Comparison of ENCODE assay signal across 8 mouse cellular contexts in genomic region chrX:8095546-8095945, GRCm38 (mm10). TPM values are rescaled to one million over a fixed set of nuclear protein-coding genes. Genes with fewer than 3 reads are reported as not detected.
DNase-seq lines count a peak whose midpoint lies in the region; ATAC-seq and TF ChIP-seq lines count a peak whose summit lies in the region.

No protein-coding gene starts in this region.

- intact Hi-C loops in gastrocnemius, adult 2 months (cut with DNase I), result no loop called here
- intact Hi-C loops in gastrocnemius, postnatal 36 days (cut with DNase I), result loop anchor here (10.0 kb wide), 1 partner anchor 159 kb away; the partner anchor contains the start of gene Ftsj1

- H3K4me3 ChIP-seq in gastrocnemius, adult 2 months, result peak overlapping the region; percentile 67
- peak overlapping the region; percentile 11 for H3K4me3 ChIP-seq in C2C12 (ENCODE audit: insufficient read depth, poor library complexity, severe bottlenecking)
- peak overlapping the region; percentile 27 for H3K4me3 ChIP-seq in forebrain, embryonic 13.5 days
- H3K4me3 ChIP-seq in liver, embryonic 13.5 days (replicated peaks), result peak overlapping the region; percentile 49

- H3K36me3 ChIP-seq in C2C12 (ENCODE audit: control insufficient read depth, insufficient read depth), result no peaks in the 10 kb centered on the region
- no peaks in the 10 kb centered on the region for H3K36me3 ChIP-seq in forebrain, embryonic 13.5 days (ENCODE audit: poor library complexity, severe bottlenecking)
- H3K36me3 ChIP-seq in liver, embryonic 13.5 days, result no peaks in the 10 kb centered on the region

- H3K79me3 ChIP-seq in C2C12 (ENCODE audit: low read depth), result no peaks in the 10 kb centered on the region

- WGBS in forebrain, embryonic 13.5 days, result 85% methylated on average over 10 of the region's 10 CpGs
- WGBS in liver, embryonic 13.5 days (ENCODE audit: insufficient replicate concordance), result 57% methylated on average over 10 of the region's 10 CpGs

- peak overlapping the region; percentile 46 for H3K4me2 ChIP-seq in forebrain, embryonic 13.5 days
- H3K4me2 ChIP-seq in liver, embryonic 13.5 days, result peak overlapping the region; percentile 59

- peaks cover 4% of the 10 kb centered on the region; the same call in 1 of the 2 replicates for H3K4me1 ChIP-seq in forebrain, embryonic 13.5 days
- H3K4me1 ChIP-seq in liver, embryonic 13.5 days (replicated peaks), result peaks cover 20% of the 10 kb centered on the region

- no peaks in the 10 kb centered on the region for H3K79me2 ChIP-seq in C2C12 (ENCODE audit: control insufficient read depth, insufficient read depth)

- ATAC-seq in forebrain, embryonic 13.5 days, result no peak
- ATAC-seq in liver, embryonic 13.5 days (ENCODE audit: low read depth), result no peak
- ATAC-seq in granulocyte monocyte progenitor cell, adult 5-6 weeks (replicated peaks; ENCODE audit: poor library complexity, severe bottlenecking), result no peak

- no peak overlapping the region for H3K9ac ChIP-seq in forebrain, embryonic 13.5 days
- peak overlapping the region; percentile 43 for H3K9ac ChIP-seq in liver, embryonic 13.5 days

- no peaks in the 10 kb centered on the region for H3K27me3 ChIP-seq in C2C12 (ENCODE audit: control insufficient read depth, insufficient read depth, insufficient read length)
- no peaks in the 10 kb centered on the region for H3K27me3 ChIP-seq in forebrain, embryonic 13.5 days
- no peaks in the 10 kb centered on the region for H3K27me3 ChIP-seq in liver, embryonic 13.5 days

- peak overlapping the region; percentile 73; the same call in 1 of the 2 replicates for H3K27ac ChIP-seq in gastrocnemius, adult 2 months
- no peak overlapping the region for H3K27ac ChIP-seq in forebrain, embryonic 13.5 days
- no peak overlapping the region; the same call in 1 of the 2 replicates for H3K27ac ChIP-seq in liver, embryonic 13.5 days

- no peak for DNase-seq in gastrocnemius, adult 2 months
- DNase-seq in gastrocnemius, postnatal 36 days, result no peak
- DNase-seq in liver, embryonic 13.5 days, result no peak
- no peak for DNase-seq in right cerebral cortex, postnatal 25 days
- no peak for DNase-seq in adrenal gland, postnatal 36 days

- H3K9me3 ChIP-seq in forebrain, embryonic 13.5 days (replicated peaks), result no peaks in the 10 kb centered on the region
- no peaks in the 10 kb centered on the region for H3K9me3 ChIP-seq in liver, embryonic 13.5 days (replicated peaks)

- TF ChIP-seq CTCF in gastrocnemius, adult 2 months (IDR thresholded peaks at IDR 0.05), result no peak
- TF ChIP-seq CTCF in C2C12 (IDR thresholded peaks at IDR 0.05; ENCODE audit: control insufficient read depth, insufficient read depth, insufficient read length), result no peak

- peak overlapping the region; percentile 23 for H3ac ChIP-seq in C2C12 (ENCODE audit: control insufficient read depth, insufficient read length, low read depth)

TF ChIP-seq in C2C12, 6 proteins besides CTCF, POLR2A, EP300 and RAD21:
- TF ChIP-seq USF1 (IDR thresholded peaks at IDR 0.05; ENCODE audit: low read depth) (no peak), MYOD1 (IDR thresholded peaks at IDR 0.05; ENCODE audit: control insufficient read depth, insufficient read length, low read depth) (no peak), CEBPB (IDR thresholded peaks at IDR 0.05; ENCODE audit: low read depth) (no peak), FOSL1 (IDR thresholded peaks at IDR 0.05; ENCODE audit: insufficient read depth, low read length, poor library complexity, severe bottlenecking) (no peak), MAX (IDR thresholded peaks at IDR 0.05) (no peak), MYOG (IDR thresholded peaks at IDR 0.05; ENCODE audit: control insufficient read depth, extremely low read depth, insufficient read length) (no peak)

RNA-seq across cellular contexts. Expression of gene Was, which starts 5.2 kb away (rescaled TPM):
- under 1 TPM; 0.36 to 0.70 TPM for total RNA-seq in gastrocnemius, adult 2 months (2021)
- total RNA-seq in gastrocnemius, postnatal 36 days (2021), result under 1 TPM; 0.39 to 0.64 TPM
- 0.74 TPM for polyA plus RNA-seq in C2C12 (2012; fragmentation: generic; extraction: Trizol)
- polyA plus RNA-seq in forebrain, embryonic 13.5 days (2015; fragmentation: Nextera tagmentation; extraction: Ambion mirVana), result 0.10 TPM in 1 of 2 replicates, not detected in the other
- polyA plus RNA-seq in liver, embryonic 13.5 days (2015; fragmentation: Nextera tagmentation; extraction: Ambion mirVana), result 2.4 and 3.4 TPM in 2 replicates
- 88.2 and 104 TPM in 2 replicates for total RNA-seq in granulocyte monocyte progenitor cell, adult 5-6 weeks (2014; fragmentation: Nextera tagmentation)
- total RNA-seq in granulocyte monocyte progenitor cell, adult 5-6 weeks (2017), result 82.0 and 114 TPM in 2 replicates
- total RNA-seq in adrenal gland, postnatal 36 days (2021), result 1 to 10 TPM; 1.7 to 2.3 TPM

RNA-seq across cellular contexts. Expression of gene Suv39h1, which starts 21.0 kb away (rescaled TPM):
- total RNA-seq in gastrocnemius, adult 2 months (2021), result 1 to 10 TPM; 4.3 to 5.0 TPM
- total RNA-seq in gastrocnemius, postnatal 36 days (2021), result 1 to 10 TPM; 3.9 to 5.7 TPM
- polyA plus RNA-seq in C2C12 (2012; fragmentation: generic; extraction: Trizol), result 106 TPM
- polyA plus RNA-seq in forebrain, embryonic 13.5 days (2015; fragmentation: Nextera tagmentation; extraction: Ambion mirVana), result 62.3 and 72.1 TPM in 2 replicates
- polyA plus RNA-seq in liver, embryonic 13.5 days (2015; fragmentation: Nextera tagmentation; extraction: Ambion mirVana), result 40.2 and 47.3 TPM in 2 replicates
- 80.1 and 105 TPM in 2 replicates for total RNA-seq in granulocyte monocyte progenitor cell, adult 5-6 weeks (2014; fragmentation: Nextera tagmentation)
- total RNA-seq in granulocyte monocyte progenitor cell, adult 5-6 weeks (2017), result 79.8 and 82.4 TPM in 2 replicates
- 10 to 100 TPM; 11.0 to 15.1 TPM for total RNA-seq in adrenal gland, postnatal 36 days (2021)

RNA-seq across cellular contexts. Expression of gene Wdr13, which starts 37.1 kb away (rescaled TPM):
- 1 to 10 TPM; 9.1 to 9.4 TPM for total RNA-seq in gastrocnemius, adult 2 months (2021)
- total RNA-seq in gastrocnemius, postnatal 36 days (2021), result 10 to 100 TPM; 12.3 TPM
- polyA plus RNA-seq in C2C12 (2012; fragmentation: generic; extraction: Trizol), result 11.1 TPM
- 36.2 and 43.6 TPM in 2 replicates for polyA plus RNA-seq in forebrain, embryonic 13.5 days (2015; fragmentation: Nextera tagmentation; extraction: Ambion mirVana)
- 6.8 and 7.1 TPM in 2 replicates for polyA plus RNA-seq in liver, embryonic 13.5 days (2015; fragmentation: Nextera tagmentation; extraction: Ambion mirVana)
- total RNA-seq in granulocyte monocyte progenitor cell, adult 5-6 weeks (2014; fragmentation: Nextera tagmentation), result 25.6 and 30.5 TPM in 2 replicates
- total RNA-seq in granulocyte monocyte progenitor cell, adult 5-6 weeks (2017), result 15.6 and 17.4 TPM in 2 replicates
- 10 to 100 TPM; 63.2 to 64.0 TPM for total RNA-seq in adrenal gland, postnatal 36 days (2021)

RNA-seq across cellular contexts. Expression of gene Rbm3, which starts 50.1 kb away (rescaled TPM):
- 10 to 100 TPM; 33.9 to 82.1 TPM for total RNA-seq in gastrocnemius, adult 2 months (2021)
- total RNA-seq in gastrocnemius, postnatal 36 days (2021), result 10 to 100 TPM; 56.4 to 78.2 TPM
- 537 TPM for polyA plus RNA-seq in C2C12 (2012; fragmentation: generic; extraction: Trizol)
- 483 and 515 TPM in 2 replicates for polyA plus RNA-seq in forebrain, embryonic 13.5 days (2015; fragmentation: Nextera tagmentation; extraction: Ambion mirVana)
- polyA plus RNA-seq in liver, embryonic 13.5 days (2015; fragmentation: Nextera tagmentation; extraction: Ambion mirVana), result 328 and 361 TPM in 2 replicates
- 877 and 914 TPM in 2 replicates for total RNA-seq in granulocyte monocyte progenitor cell, adult 5-6 weeks (2014; fragmentation: Nextera tagmentation)
- total RNA-seq in granulocyte monocyte progenitor cell, adult 5-6 weeks (2017), result 1,015 and 1,242 TPM in 2 replicates
- 100 to 1,000 TPM in 1 of 2 experiments, 10 to 100 TPM in 1; 97.4 to 129 TPM for total RNA-seq in adrenal gland, postnatal 36 days (2021)

Comparison
In these comparisons a context has a peak if more than half of its experiments do, and no peak if none do; other contexts are left out.
1. H3K4me3 ChIP-seq: peak in every context shown above with its lines; median percentile 67 in gastrocnemius, adult 2 months; 49 in liver, embryonic 13.5 days; 27 in forebrain, embryonic 13.5 days; 11 in C2C12.
2. RNA of gene Was, which starts 5.2 kb away (total RNA-seq): 82.0 to 114 TPM in granulocyte monocyte progenitor cell, adult 5-6 weeks; 1.7 to 2.3 TPM in adrenal gland, postnatal 36 days, 0.36 to 0.70 TPM in gastrocnemius, adult 2 months and 0.39 to 0.64 TPM in gastrocnemius, postnatal 36 days; every median in the first group is over 10 times any median in the second.
3. RNA of gene Suv39h1, which starts 21.0 kb away (total RNA-seq): 79.8 to 105 TPM in granulocyte monocyte progenitor cell, adult 5-6 weeks; 11.0 to 15.1 TPM in adrenal gland, postnatal 36 days, 3.9 to 5.7 TPM in gastrocnemius, postnatal 36 days and 4.3 to 5.0 TPM in gastrocnemius, adult 2 months; every median in the first group is over 4 times any median in the second.